Mouse (Mus musculus): Measurements from ENCODE around the gene Cox7a1.

DNA sequence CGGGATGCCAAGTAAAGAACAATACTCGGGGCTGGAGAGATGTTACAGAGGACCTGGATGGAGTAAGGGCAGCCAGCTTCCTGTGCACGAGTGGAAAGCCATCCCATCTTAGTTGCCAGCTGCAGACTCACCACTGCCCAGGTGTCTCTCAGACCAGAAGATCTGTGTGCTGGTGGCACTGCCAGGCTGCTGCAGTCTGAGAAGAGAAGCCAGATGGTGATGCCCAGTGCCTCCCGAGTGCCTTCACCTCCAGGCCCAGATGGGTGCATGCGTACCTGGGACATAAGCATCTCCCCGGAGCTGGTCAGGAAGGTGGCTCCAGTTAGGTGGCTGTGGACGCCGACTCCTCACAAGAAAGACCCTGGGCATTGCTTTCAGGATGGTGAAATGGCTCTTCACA, 51.1 kb downstream of the Cox7a1 start:
- TF ChIP-seq CTCF (conservative IDR thresholded peaks at IDR 0.05; ENCODE audit: insufficient read depth, insufficient read length, low read depth, low read length) = no peak
- no peak for TF ChIP-seq POLR2A (IDR thresholded peaks at IDR 0.05; ENCODE audit: low read depth, low read length)

All from kidney, adult 2 months (tissue).